Mouse (Mus musculus) liver, embryonic 11.5 days (tissue): Measurements from ENCODE around the gene Vps54. TPM values are rescaled to one million over a fixed set of nuclear protein-coding genes. Genes with fewer than 3 reads are reported as not detected.

Source experiments
- ATAC-seq: fragments of 200-750 bp; cut with Nextera tagmentation; replicated peaks from 2 replicates; pipeline ENCODE4 v1.8.0; 2017; ENCODE audit warnings: moderate number of reproducible peaks, mild to moderate bottlenecking, moderate TSS enrichment, moderate library complexity; ENCODE audit not compliant: low FRiP score
- DNase-seq: peaks from one replicate; pipeline ENCODE4 v3.0.0-alpha.2; 2017; ENCODE audit warnings: low spot score
- H3K27ac ChIP-seq: fragments of 300-500 bp; sonication (generic); 2 replicates; pipeline ENCODE4 v1.5.1; 2014; ENCODE audit warnings: mild to moderate bottlenecking, low read depth, low read length, control low read depth
- H3K27me3 ChIP-seq: fragments of 300-500 bp; sonication (generic); replicated peaks from 2 replicates; pipeline ENCODE4 v1.6.1; 2014; ENCODE audit warnings: low read length, mixed read lengths; ENCODE audit not compliant: control insufficient read depth, insufficient read depth
- H3K36me3 ChIP-seq: fragments of 300-500 bp; sonication (generic); 2 replicates; pipeline ENCODE4 v1.6.1; 2014; ENCODE audit warnings: mild to moderate bottlenecking, low read length, moderate library complexity, mixed read lengths; ENCODE audit not compliant: control insufficient read depth, insufficient read depth
- H3K4me1 ChIP-seq: fragments of 300-500 bp; sonication (generic); replicated peaks from 2 replicates; pipeline ENCODE4 v1.6.1; 2014; ENCODE audit warnings: low read length, mixed read lengths; ENCODE audit not compliant: control insufficient read depth, insufficient read depth
- H3K4me2 ChIP-seq: fragments of 300-500 bp; sonication (generic); 2 replicates; pipeline ENCODE4 v1.6.1; 2014; ENCODE audit warnings: mild to moderate bottlenecking, control low read depth, moderate library complexity
- H3K4me3 ChIP-seq: fragments of 300-500 bp; sonication (generic); 2 replicates; pipeline ENCODE4 v1.5.1; 2014; ENCODE audit warnings: low read depth, low read length, control low read depth
- H3K9ac ChIP-seq: fragments of 300-500 bp; sonication (generic); 2 replicates; pipeline ENCODE4 v1.6.1; 2014; ENCODE audit warnings: low read depth, low read length, control low read depth
- H3K9me3 ChIP-seq: fragments of 300-500 bp; sonication (generic); 2 replicates; pipeline ENCODE4 v1.6.1; 2016; ENCODE audit warnings: low read length, inconsistent platforms, mixed read lengths; ENCODE audit not compliant: control insufficient read depth
- WGBS: fragments of 180-500 bp; shearing (Covaris S2); extraction: QIAGEN DNeasy Blood & Tissue Kit; methylation state at CpG from one replicate; pipeline ENCODE4 v1.1.7; 2014; 5-methylcytosine and 5-hydroxymethylcytosine counted together
- microRNA counts: library from miRNA; unstranded; fragments of <30 nt; microRNA quantifications from one replicate; lab custom pipeline; 2015
- microRNA-seq: library from miRNA; unstranded; fragments of <30 nt; microRNA quantifications from one replicate; pipeline ENCODE4, GENCODE M21; 2017; ENCODE audit warnings: borderline number of aligned reads
- polyA plus RNA-seq: library from polyadenylated mRNA; unstranded; fragments of >200 nt; fragmentation: Nextera tagmentation; extraction: Ambion mirVana; gene quantifications from 2 replicates; pipeline ENCODE4 v1.2.1, GENCODE M21; 2014

The Vps54 gene
- polyA plus RNA-seq, 1 experiment from 2014 or later = 11.1 TPM

- H3K9ac ChIP-seq = peak overlapping the region; percentile 88
- DNase-seq (peak; percentile 88), ATAC-seq (peak; percentile 84)
- WGBS = under 1% methylated on average over 58 of the region's 69 CpGs
- H3K9me3 ChIP-seq = no peaks in the 10 kb centered on the region
- H3K36me3 ChIP-seq = no peaks in the 10 kb centered on the region
- H3K4me3 ChIP-seq = peak overlapping the region; percentile 76
- peak overlapping the region; percentile 82 for H3K4me2 ChIP-seq
- peak overlapping the region; percentile 88 for H3K27ac ChIP-seq
- peaks cover 6% of the 10 kb centered on the region; the same call in 1 of the 2 replicates for H3K4me1 ChIP-seq
- no peaks in the 10 kb centered on the region for H3K27me3 ChIP-seq
Measured at GRCm38 (mm10) chr11:21370399-21371121, 131.5 kb downstream of the Vps54 start.

MicroRNAs within 50 kb of the gene (microRNA counts, 519-probe panel; counts per million panel counts)
- microRNA mmu-miR-1933-3p (lab: Ali Mortazavi, UCI) (not detected), microRNA mmu-miR-1933-5p (lab: Ali Mortazavi, UCI) (not detected)

Small RNA genes within 50 kb of the gene (microRNA-seq; reads per million reads assigned to microRNA genes)
- gene Mir1933 = 3.2 reads per million

Other genes with a start within 250 kb of the Vps54 start
- gene Peli1, start 148.0 kb upstream of the Vps54 start, polyA plus RNA-seq = 25.2 and 26.7 TPM in 2 replicates
- gene Ugp2, start 131.9 kb downstream of the Vps54 start, polyA plus RNA-seq = 41.6 and 42.8 TPM in 2 replicates